Mouse (Mus musculus) frontal cortex, postnatal 10 days (tissue): Measurements from ENCODE around the gene Cpa4.

Source experiments
- DNase-seq, 2 experiments: peaks; one replicate each; pipeline ENCODE4 v3.0.0; 2022; ENCODE audit warnings: low spot score in 2 of 2, mixed read lengths in 1 of 2

The Cpa4 gene

DNA sequence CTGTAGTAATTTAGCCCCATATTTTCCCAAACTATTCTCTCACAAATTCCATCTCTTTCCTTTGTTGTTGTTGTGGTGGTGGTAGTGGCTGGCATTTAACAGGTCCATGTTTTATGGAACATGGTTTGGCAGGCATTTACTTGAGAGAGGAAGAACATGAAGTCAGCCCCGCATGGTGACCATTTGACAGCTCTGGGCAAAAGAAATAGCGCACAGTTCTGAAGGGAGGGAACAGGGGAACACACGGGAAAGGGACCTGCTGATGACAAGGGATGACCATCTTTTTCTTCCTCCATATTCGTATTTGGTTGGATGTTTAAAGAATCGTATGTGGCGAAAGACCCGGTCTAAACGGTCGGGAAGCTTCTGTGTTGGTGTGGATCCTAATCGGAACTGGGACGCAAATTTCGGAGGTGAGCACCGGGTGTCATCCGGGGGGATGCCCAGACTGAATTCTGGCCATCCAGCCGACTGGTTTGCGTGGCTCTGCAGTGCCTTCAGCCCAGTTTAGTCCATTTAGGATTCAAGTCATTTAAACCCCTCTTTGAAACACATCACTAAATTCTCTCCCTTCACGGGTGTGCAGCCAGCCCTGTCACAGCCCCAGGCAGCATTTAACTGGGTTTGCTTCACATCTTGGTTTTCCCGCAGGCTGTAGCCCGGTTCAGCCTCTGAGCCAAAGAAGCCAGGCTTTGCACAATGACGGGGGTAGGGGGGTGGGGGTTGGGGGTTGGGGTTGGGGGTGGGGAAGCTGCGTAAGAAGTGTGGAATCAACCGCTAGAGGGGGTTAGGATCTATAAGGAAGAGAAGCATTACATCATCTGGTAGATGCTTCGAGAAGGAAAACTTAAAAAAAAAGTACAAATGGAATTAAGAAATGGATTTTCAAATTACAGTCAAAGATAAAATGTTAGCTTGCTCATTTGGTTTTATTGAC lies 16.3 kb upstream of the Cpa4 start:
- DNase-seq: peak in 1 of 2 experiments; percentile 43

DNA sequence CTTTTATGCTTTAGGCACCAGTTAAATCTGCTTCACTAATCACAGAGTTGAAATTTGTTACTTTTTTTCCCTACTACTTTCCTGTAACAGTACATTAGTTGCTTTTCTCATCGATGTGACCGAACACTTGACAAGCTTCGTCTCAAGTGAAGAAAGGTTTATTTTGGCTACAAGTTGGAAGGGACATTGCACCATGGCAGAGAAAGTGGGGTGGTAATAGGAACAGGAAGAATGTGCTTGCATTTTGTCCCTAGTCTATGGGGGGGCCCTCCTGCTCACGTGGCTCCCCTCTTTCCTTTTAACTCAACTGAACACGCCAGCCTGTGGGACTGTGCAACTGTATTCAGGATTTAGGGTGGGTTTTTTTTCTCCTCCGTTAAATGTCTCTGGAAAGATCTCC lies 15.5 kb upstream of the Cpa4 start:
- no peak for DNase-seq

DNA sequence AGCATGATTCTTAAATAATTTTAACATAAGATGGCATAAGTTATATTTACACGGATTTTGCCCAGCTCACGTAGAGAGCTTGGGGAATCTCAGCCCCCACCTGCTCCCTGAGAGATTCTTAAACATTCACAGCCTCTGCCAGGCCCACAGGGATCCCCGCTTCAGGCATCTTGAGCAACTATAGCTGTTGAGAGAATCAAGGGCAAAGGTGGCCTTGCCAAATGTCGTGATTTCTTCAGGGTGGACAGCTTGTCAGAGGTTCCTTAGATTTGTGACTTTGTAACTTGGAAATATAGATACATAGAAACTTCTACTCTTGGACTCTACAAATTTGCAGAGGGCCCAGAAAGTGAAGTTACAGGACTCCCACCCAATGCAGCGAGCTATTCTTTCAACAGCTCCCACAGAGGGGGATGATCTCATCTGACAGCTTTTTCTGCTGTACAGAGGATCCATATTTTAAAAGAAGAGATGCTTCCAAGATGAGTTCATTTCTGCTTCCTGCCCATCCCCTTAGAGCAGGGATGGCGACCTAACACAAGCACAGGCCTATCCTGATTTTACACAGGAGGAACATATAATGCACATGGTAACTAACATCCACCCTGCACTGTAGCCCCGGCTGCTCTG lies 14.7 kb upstream of the Cpa4 start:
- DNase-seq: no peak

DNA sequence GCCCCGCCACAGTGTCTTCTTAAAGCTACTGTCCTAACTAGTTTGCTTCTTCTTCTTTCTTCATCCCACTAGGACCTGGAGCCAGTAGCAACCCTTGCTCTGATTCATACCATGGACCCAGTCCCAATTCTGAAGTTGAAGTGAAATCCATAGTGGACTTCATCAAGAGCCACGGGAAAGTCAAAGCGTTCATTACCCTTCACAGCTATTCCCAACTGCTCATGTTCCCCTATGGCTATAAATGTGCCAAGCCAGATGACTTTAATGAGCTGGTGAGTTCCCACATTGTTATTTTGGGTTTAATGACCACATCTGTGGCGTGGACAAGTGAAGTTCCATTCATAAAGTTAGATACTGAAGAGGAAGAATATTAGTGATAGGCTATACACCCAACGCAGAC lies 14.1 kb upstream of the Cpa4 start:
- no peak for DNase-seq

DNA sequence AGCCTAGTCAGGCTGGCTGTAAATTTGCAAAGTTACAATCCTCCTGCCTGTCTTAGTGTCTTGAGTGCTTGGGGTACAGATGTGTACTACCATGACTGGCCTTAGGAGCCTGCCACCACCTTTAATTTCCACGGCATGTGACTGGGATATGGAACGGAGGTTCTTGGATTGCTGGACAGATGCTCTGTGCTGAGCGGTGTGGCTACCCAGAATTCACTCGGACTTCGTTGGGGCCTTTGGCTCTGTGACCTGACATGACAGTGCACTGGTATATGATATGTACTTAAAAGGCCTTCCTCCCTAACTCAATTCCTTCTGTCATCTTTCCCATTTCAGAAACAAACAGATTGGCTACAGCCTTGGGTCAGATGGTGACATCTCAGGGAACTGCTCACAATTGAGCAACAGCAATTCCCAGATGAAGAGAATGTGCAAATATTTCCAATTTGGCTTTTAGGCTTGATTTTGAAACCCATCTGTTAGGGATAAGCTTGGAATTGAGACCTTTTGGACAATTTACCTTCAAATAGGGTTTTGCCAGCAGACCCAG lies 13.5 kb upstream of the Cpa4 start:
- DNase-seq: no peak

DNA sequence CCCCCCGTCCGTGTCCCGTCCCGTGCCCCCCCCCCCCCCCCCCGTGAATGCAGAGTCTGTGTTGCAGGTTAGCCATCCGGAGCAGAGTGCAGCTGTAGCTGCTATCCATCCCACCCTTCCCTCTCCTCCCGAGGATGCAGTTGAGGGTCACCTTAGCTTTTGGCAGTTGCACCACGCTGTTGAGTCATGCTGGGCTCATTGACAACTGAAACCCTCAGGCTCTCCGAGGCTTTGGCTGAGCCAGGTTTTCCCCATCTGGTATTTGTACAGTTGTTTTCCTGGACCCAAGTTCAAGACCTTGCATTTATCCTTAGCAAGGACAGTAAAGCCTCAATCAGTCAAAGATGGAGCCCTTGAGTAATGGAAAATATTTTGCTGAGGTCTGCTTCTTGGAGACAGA lies 12.1 kb upstream of the Cpa4 start:
- DNase-seq: no peak

DNA sequence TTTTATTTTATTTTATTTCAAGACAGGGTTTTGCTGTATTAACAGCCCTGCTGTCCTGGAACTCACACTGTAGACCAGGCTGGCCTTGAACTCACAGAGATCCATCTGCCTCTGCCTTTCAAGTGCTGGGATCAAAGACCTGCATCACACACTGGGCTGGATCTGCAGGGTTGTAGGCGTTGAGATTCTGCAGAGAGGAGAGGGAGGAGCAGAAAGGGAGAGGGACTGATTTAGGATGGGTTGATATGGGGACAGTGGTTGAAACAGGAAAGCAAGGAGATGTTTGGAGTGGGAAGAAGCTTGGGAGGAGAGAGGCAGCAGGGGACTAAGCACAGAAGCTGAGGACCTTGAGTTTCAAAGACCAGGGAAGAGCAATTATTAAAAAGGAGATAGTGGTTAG lies 8.4 kb upstream of the Cpa4 start:
- no peak for DNase-seq

DNA sequence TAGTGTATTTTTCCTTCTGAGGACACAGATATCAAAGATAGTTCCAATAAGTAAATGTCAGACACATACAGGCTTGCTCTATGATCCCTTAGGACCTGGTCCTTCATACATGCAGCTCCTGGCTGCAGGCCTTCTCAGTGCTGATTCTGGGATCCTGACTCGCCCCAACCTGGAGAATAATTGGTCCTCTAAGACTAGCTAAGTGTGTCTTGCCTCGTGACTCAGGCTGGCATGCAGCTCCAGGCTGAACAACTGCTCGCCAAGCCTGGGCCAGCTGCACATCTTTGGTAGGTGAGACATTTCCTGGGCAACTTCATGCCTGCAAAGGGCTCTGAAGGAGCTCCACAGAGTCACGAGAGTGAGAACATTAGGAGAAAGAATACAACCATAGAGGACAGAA lies 6.0 kb upstream of the Cpa4 start:
- DNase-seq: no peak

DNA sequence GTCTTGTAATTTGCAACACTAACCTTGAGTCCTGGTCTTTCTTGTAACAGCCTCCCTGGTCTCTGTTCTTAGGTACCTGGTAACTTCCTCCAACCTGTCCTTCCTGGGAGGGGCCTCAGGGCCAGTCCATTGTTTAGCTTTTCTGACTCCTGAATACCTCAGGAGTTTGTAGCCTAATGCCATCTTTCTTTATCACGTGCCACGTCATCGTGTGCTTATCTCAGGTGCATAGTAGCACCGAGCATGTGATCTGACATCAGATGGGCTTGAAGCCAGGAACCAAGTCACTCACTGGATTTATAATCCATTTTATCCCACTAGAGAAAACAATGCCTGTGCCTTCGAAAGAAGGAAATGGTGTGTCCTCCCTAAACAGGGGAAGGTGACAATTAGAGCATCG lies 4.6 kb upstream of the Cpa4 start:
- DNase-seq: no peak

DNA sequence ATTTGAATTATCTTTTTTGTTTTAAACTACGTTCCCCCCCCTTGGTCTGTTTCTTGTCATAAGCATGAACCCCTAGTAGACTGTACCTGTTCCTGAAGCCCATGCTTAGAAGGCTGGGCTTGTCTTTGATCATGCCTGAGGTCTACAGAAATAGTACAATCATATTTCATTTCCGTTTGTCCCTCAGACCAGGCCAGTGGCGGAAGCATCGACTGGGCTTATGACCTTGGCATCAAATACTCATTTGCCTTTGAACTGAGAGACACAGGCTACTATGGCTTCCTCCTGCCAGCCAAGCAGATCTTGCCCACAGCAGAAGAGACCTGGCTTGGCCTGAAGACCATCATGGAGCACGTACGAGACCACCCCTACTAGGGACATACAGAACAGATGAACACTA lies 4.1 kb upstream of the Cpa4 start:
- no peak for DNase-seq

DNA sequence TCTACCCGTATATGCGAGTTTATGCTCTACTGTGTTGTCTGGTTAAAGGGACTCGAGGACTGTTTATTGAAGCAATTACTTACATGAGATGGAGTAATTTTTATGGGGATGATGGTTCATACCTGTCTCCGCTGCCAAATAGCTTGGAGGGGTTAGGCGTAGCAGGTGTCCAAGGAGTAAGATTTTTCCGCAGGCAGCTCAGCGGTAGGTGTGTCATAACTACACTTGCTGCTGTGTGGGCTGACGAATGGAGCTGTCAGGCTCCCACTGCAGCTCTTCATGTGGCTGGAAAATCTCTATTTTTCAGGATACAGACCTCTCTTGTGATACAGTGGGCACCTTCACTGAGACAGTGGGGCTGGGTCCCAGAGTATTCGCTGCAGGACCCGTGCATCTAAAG lies 1.2 kb downstream of the Cpa4 start:
- DNase-seq: no peak

DNA sequence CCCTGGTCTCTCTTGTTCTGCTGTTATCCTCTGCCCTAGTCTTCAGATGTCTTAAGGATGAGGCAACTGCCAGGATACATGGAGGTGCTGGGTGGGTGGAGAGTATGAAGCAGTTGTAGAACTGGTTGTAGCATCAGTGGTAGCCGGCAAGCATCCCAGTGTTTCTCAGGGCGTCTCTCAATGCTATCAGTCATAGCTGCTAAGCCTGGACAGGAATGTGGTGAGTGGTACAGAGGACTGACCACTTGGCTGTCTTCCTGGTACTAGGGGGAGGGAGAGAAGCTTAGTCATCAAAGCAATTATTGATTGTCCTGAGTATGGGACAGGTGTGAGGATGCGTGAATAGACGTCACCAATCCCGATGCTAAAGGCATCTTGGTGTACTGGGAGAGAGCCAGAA lies 1.8 kb downstream of the Cpa4 start:
- no peak for DNase-seq

DNA sequence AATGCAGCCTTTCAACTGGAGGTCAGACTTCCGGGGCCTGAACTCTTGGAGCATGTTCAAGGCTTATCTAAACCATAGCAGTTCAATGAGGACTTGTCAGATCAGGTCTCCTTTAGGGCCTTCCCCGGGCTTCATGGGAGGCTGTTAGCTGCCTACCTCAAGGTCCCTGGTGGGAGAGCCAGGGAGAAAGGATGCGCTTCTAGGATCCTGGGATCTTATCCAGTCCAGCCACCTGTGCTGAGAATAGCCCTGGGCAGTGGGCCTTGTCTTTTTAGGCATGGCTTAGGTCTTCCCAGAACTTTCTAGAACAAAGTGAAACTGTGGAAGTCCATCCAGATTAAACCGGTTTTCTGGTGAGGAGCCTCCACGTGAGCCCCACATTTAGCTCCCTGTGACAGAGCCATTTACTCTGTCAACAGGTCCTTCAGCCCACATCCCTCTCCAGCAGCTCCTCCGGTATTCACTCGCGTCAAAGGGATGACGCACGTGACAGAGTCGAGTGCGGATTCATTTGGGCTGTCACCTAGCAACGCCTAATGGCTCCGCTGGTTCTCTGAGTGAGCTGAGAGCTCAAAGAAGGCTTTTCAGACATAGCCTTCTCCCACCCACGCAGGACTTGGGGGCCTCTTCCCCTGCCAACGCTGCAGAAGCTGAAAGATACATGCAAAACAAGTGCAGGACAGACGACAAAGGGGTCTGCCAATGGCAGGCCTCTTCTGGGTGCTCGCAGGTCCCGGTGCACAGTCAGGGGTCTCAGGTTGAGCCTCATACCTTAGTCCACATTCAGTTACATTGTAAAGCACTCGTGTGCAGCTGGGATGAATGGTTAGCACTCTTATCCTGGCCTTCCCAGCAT lies 4.5 kb downstream of the Cpa4 start:
- peak; percentile 77 to 88 for DNase-seq

DNA sequence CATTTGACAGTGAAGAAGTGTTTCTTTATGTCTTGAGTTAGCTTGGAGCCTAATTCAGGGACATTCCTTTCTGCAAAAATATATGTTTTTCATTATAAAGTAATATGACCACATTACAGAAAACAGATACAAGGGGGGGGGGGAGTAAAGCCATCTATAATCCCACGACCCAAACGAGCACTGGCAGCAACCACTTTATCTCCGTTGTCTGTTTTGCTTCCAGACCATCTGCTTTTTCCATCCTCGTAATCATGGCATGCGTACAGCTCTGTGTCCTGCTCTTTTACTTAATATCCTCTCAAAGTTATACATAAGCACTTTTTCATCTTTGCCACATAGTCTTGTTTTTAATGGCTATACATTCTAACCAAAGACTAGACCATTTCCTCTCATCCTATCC lies 5.2 kb downstream of the Cpa4 start:
- no peak for DNase-seq

DNA sequence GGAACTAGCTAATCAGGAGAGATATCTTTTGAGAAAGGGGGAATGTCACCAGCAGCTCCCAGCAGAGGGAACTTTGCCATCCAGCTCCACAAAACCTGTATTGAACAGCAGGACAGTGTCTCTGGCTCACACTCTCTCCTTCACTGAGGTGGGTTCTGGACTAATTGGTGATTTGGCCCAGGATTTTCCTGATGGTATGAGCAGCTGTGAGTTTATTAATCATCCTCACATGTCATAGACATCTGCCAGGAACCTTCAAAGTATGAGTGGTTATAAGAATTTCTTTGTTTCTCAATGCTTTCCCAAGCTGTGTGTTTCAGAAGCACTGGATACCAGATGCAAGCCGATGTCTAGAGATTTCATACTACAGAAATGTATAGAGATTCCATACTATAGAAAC lies 6.8 kb downstream of the Cpa4 start:
- DNase-seq: no peak

DNA sequence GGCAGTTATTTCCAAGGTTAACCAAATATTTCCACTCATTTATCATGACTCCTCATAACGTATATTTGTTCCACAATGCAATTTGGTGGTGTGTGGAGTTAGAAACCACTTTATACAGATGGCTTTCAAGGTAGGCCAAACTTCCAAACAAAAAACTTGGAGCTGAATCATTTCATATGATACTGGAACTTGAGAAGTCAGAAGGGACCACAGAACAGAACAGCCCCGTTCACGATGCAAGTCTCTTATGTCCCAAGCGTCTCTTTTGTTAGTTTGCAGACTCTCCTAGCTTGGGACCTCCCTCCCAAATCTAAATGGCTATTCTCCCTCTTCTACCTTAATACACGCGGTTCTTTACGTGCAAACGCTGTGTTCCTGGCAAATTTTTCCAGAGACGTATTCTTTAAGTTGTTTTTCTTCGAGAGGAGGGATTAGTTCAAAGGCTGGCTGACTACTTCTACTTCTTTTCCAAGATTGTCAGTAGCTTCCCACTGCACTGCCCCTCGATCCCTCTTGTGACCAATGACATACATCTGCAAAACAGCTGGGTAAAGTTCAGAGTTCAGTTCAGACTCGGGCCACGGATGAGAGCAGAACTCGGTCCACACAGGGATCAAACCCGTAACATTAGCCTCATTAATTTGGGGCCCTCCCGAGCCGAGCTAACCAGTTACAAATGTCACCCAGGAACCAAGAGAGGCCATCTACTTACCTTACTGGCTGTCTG lies 8.5 kb downstream of the Cpa4 start:
- DNase-seq: no peak

DNA sequence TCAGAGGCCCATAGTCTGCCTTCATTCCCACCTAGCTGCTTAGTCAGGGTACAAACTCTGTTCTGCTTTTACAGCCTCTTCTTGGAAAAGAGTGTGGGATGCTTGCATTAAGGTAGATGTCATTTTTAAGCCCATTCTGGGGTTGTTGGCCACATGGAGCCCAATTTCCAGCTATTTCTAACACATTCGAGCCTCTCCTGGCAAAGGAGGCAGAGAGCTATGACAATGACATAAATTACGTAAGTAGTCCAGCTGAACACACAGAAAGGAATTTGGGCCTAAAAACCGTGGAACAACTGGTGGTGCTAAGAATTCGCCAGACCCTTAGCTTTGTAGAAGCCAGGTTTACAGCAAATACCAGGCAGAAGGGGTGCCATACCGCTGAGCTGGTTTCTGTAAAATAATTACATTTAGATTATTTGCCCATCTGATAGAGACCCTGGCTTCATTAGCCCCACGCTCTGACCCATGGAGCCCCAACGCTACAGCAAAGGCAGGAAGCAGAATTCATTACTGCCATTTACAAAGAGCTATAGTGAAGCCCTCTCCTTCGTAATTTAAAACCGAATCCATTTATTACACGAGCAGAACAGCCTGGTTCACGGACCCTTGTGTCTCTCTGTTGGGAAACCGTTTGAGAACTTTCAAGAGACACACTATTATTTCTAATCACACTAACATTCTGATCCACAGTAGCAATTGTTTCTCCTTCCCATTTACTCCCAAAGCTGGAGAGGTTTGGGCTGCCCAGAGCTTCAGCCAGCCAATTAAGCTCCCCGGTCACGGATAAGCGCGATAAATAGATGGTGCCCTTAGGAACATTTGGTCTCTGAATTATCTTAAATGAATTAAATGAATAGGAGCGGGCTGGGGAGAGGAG lies 12.0 kb downstream of the Cpa4 start:
- no peak for DNase-seq

DNA sequence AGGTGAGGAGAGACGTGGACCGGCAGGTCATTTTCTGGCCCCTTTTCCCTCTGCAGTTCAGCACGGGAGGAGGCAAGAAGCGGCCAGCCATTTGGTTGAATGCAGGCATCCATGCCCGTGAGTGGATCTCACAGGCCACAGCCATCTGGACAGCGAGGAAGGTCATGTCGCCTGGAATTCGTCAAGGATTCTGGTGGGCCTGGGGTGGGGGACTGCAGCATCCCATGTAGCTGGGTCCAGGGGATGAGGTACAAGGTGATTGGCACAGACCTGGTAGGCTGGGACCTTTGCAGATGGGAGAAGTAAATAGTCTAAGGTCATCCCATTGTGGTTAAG lies 12.6 kb downstream of the Cpa4 start:
- no peak for DNase-seq

DNA sequence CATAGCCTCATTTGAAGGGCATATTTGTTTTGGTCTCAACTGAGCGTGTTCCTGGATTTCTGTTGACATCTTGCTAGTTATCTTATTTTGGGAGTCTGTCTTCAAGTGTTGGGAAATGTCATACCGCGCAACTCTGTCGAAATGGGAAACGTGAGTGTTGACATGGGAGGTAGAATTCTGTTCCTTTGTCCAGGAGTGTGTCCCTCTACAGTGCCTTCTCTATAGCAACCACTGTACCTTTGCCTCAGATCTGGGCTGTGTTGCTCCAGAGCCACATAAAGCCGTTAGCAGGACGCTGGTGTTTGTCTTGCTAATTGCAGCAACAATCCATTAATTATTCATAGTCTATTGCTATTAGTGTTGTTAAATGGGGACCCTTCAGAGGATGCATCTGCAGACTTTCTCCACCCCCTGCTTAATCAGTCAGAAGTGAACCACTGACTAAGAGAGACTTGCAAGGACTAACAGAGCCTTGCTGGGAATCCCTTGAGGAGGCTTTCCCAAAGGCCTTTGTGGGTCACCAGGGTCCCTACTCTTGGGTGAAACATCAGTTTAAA lies 18.8 kb downstream of the Cpa4 start:
- no peak for DNase-seq

DNA sequence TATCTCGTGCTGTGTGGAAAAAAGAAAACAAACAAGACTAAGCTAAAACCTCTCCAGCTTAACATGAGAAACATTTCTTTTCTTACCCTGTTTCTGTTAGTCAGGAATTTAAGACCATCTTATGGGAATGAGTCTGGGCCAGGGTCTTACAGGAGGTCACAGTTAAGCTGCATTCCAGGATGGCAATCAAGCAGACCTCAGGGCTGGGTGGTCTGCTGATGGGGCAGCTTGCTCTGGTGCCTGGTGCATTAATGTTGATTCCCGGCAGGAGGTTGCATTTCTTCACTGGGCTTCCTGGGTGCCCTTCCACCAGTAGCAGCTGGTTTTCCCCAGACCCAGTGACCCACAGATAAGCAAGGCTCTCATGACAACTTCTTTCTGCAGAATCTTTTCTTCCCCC lies 21.6 kb downstream of the Cpa4 start:
- DNase-seq: no peak
